Mouse (Mus musculus) CH12F3 (cell line): ENCODE data around the gene Creld2.

ENCODE experiments used
- in situ Hi-C: fragments of 300-500 bp; cut with MboI; formaldehyde crosslinking; loops from 2 replicates; pipeline ENCODE4 v1.14.3; 2020; ENCODE audit warnings: low sequenced_read_pairs

Gene Creld2

GRCm38 (mm10) chr15:88828800-88829705 lies 9.6 kb downstream of the Creld2 start:
- in situ Hi-C loops = loop anchor here (5.0 kb wide), 2 partner anchors 48 to 93 kb away; no protein-coding TSS in a partner anchor

- in situ Hi-C loops = loop anchor here (5.0 kb wide), 2 partner anchors 47 to 92 kb away; no protein-coding TSS in a partner anchor
Observed at GRCm38 (mm10) chr15:88829791-88830440, 10.5 kb downstream of the Creld2 start.

- in situ Hi-C loops = no loop called here
Observed at GRCm38 (mm10) chr15:88830696-88831095, 11.2 kb downstream of the Creld2 start.

GRCm38 (mm10) chr15:88831482-88831881 lies 12.0 kb downstream of the Creld2 start:
- in situ Hi-C loops = no loop called here

GRCm38 (mm10) chr15:88832536-88832935 lies 13.1 kb downstream of the Creld2 start:
- in situ Hi-C loops = no loop called here

GRCm38 (mm10) chr15:88836031-88836430 lies 16.6 kb downstream of the Creld2 start:
- in situ Hi-C loops = no loop called here

- in situ Hi-C loops = no loop called here
Observed at GRCm38 (mm10) chr15:88836571-88836970, 17.1 kb downstream of the Creld2 start.

GRCm38 (mm10) chr15:88837199-88837932 lies 17.9 kb downstream of the Creld2 start:
- in situ Hi-C loops = no loop called here

GRCm38 (mm10) chr15:88837977-88838376 lies 18.5 kb downstream of the Creld2 start:
- in situ Hi-C loops = no loop called here

GRCm38 (mm10) chr15:88839271-88839670 lies 19.8 kb downstream of the Creld2 start:
- in situ Hi-C loops = no loop called here

- in situ Hi-C loops = no loop called here
Observed at GRCm38 (mm10) chr15:88840126-88840525, 20.7 kb downstream of the Creld2 start.

- in situ Hi-C loops = no loop called here
Observed at GRCm38 (mm10) chr15:88841160-88841559, 21.7 kb downstream of the Creld2 start.

GRCm38 (mm10) chr15:88841580-88842299 lies 22.3 kb downstream of the Creld2 start:
- in situ Hi-C loops = no loop called here

GRCm38 (mm10) chr15:88842300-88842673 lies 22.8 kb downstream of the Creld2 start:
- in situ Hi-C loops = no loop called here

- in situ Hi-C loops = no loop called here
Observed at GRCm38 (mm10) chr15:88843486-88844097, 24.1 kb downstream of the Creld2 start.

GRCm38 (mm10) chr15:88844966-88845365 lies 25.5 kb downstream of the Creld2 start:
- in situ Hi-C loops = no loop called here

- in situ Hi-C loops = no loop called here
Observed at GRCm38 (mm10) chr15:88848661-88849060, 29.2 kb downstream of the Creld2 start.

- in situ Hi-C loops = no loop called here
Observed at GRCm38 (mm10) chr15:88849621-88850020, 30.2 kb downstream of the Creld2 start.

GRCm38 (mm10) chr15:88850146-88850826 lies 30.8 kb downstream of the Creld2 start:
- in situ Hi-C loops = no loop called here

GRCm38 (mm10) chr15:88851076-88851475 lies 31.6 kb downstream of the Creld2 start:
- in situ Hi-C loops = no loop called here
